Mouse (Mus musculus): ENCODE measurements around the gene Fto. TPM values are rescaled to one million over a fixed set of nuclear protein-coding genes. Genes with fewer than 3 reads are reported as not detected.

Gene Fto
- total and polyA plus RNA-seq, 2 experiments from 2014 or later, result 41.1 to 50.6 TPM

DNA sequence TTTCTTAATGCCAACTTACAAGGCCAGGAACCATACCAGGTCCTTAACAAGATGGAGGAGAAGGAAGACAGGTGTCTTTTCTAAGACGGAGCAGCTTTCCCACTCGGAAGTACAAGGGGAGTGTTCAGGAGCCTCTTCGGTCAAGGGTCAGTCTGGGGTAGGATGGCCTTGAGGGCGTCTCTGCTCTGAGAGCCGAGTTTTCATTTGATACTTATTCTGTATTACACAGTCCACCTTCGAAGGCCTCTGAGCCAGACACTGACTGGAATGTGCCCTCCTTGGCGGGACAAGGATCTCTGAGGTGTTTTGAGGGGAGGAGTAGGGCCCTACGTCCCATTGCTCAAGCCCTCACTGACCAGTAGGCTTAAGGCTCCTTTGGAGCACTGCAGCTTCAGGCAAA, 292.6 kb downstream of the Fto start:
- TF ChIP-seq CTCF (IDR thresholded peaks at IDR 0.05; ENCODE audit: low read depth), result no peak
- TF ChIP-seq EP300 (IDR thresholded peaks at IDR 0.05; ENCODE audit: low read depth), result no peak
- no peak overlapping the region for H3K4me3 ChIP-seq (ENCODE audit: low read depth, low read length)

GRCm38 (mm10) chr8:91607091-91607490, 293.8 kb downstream of the Fto start:
- DNase-seq (ENCODE audit: low spot score), result no peak
- H3K4me3 ChIP-seq (ENCODE audit: low read depth, low read length), result no peak overlapping the region
- no peak for TF ChIP-seq CTCF (IDR thresholded peaks at IDR 0.05; ENCODE audit: low read depth)
- TF ChIP-seq EP300 (IDR thresholded peaks at IDR 0.05; ENCODE audit: low read depth), result no peak
- no peaks in the 10 kb centered on the region for H3K36me3 ChIP-seq (replicated peaks; ENCODE audit: control insufficient read depth, insufficient read depth, low read length)
- no peak for ATAC-seq (ENCODE audit: insufficient read depth, low read depth)
- H3K4me2 ChIP-seq (ENCODE audit: low read depth, low read length), result no peak overlapping the region
- no peak overlapping the region for H3K9ac ChIP-seq (replicated peaks; ENCODE audit: low read depth, low read length)
- no peaks in the 10 kb centered on the region for H3K9me3 ChIP-seq (replicated peaks; ENCODE audit: control insufficient read depth, low read length)
- no peak overlapping the region for H3K27ac ChIP-seq (ENCODE audit: low read depth)
- H3K27me3 ChIP-seq (ENCODE audit: control insufficient read depth, insufficient read depth, low read length), result no peaks in the 10 kb centered on the region
- peaks cover 6% of the 10 kb centered on the region for H3K4me1 ChIP-seq (ENCODE audit: control insufficient read depth, insufficient read depth)
- 54% methylated on average over 5 of the region's 5 CpGs for WGBS

More for the DNA sequence above, 292.6 kb downstream of the Fto start:
- H3K9me3 ChIP-seq (replicated peaks; ENCODE audit: control insufficient read depth, low read length), result no peaks in the 10 kb centered on the region
- H3K36me3 ChIP-seq (replicated peaks; ENCODE audit: control insufficient read depth, insufficient read depth, low read length), result no peaks in the 10 kb centered on the region
- peaks cover 2% of the 10 kb centered on the region for H3K4me1 ChIP-seq (ENCODE audit: control insufficient read depth, insufficient read depth)
- H3K9ac ChIP-seq (replicated peaks; ENCODE audit: low read depth, low read length), result no peak overlapping the region
- 81% methylated on average over 8 of the region's 8 CpGs for WGBS
- H3K27me3 ChIP-seq (ENCODE audit: control insufficient read depth, insufficient read depth, low read length), result no peaks in the 10 kb centered on the region
- H3K4me2 ChIP-seq (ENCODE audit: low read depth, low read length), result no peak overlapping the region
- DNase-seq (ENCODE audit: low spot score), result no peak
- ATAC-seq (ENCODE audit: insufficient read depth, low read depth), result no peak
- no peak overlapping the region for H3K27ac ChIP-seq (ENCODE audit: low read depth)

DNA sequence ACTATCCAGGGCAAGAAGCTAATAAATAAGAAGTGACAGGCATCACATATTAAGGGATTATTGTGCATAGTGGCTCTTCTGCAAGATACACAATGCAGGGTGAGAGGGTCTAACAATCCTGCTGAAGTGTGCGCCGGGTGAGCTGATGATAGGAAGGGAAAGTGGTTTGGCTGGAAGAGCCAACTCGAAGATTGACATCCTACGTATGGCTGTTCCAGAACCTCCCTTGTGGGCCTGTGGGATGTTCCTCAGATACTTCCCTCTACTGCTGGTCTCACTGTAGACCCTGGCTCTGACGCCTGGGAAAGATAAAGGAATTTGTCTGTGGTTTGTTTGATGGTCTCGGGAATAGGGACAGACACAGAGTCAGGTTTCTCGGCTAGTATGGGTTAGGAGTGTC, 297.9 kb downstream of the Fto start:
- no peaks in the 10 kb centered on the region for H3K36me3 ChIP-seq (replicated peaks; ENCODE audit: control insufficient read depth, insufficient read depth, low read length)
- no peak for DNase-seq (ENCODE audit: low spot score)
- H3K9ac ChIP-seq (replicated peaks; ENCODE audit: low read depth, low read length), result no peak overlapping the region
- TF ChIP-seq CTCF (IDR thresholded peaks at IDR 0.05; ENCODE audit: low read depth), result no peak
- TF ChIP-seq EP300 (IDR thresholded peaks at IDR 0.05; ENCODE audit: low read depth), result no peak
- H3K4me2 ChIP-seq (ENCODE audit: low read depth, low read length), result no peak overlapping the region
- no peak overlapping the region for H3K27ac ChIP-seq (ENCODE audit: low read depth)
- no peaks in the 10 kb centered on the region for H3K27me3 ChIP-seq (ENCODE audit: control insufficient read depth, insufficient read depth, low read length)
- H3K4me1 ChIP-seq (ENCODE audit: control insufficient read depth, insufficient read depth), result peaks cover 6% of the 10 kb centered on the region
- H3K4me3 ChIP-seq (ENCODE audit: low read depth, low read length), result no peak overlapping the region
- 49% methylated on average over 7 of the region's 7 CpGs for WGBS
- no peak for ATAC-seq (ENCODE audit: insufficient read depth, low read depth)
- no peaks in the 10 kb centered on the region for H3K9me3 ChIP-seq (replicated peaks; ENCODE audit: control insufficient read depth, low read length)

DNA sequence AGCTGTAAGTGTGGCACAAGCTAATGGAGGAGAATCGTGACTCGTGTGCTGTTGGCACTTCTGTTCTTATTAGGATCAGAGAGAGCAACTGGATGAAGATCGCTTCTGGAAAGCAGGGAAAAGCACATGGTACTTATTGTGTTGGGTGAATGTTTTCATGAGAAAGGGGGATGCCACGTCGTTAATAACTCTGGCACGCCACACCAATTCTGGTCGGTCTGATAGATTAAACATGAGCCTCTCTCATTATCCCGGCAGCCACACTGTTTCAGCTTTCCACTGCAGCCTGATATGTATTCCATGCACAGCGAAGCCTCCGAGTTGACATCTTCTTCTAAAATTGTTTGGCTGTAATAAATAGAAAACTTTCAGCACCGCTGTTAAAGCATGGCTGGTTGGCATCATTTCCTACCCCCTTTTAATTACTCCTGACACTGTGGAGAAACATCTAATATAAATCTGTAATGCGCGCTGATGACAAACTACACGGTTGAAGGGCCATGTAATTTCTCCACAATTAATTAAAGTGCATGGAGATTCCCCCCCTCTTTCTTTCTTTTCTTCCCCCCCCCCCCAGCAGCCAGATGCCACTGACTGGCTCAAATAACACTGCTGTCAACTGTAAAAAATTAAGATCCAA, 298.5 kb downstream of the Fto start:
- no peaks in the 10 kb centered on the region for H3K36me3 ChIP-seq (replicated peaks; ENCODE audit: control insufficient read depth, insufficient read depth, low read length)
- WGBS, result 85% methylated on average over 14 of the region's 14 CpGs
- H3K4me3 ChIP-seq (ENCODE audit: low read depth, low read length), result no peak overlapping the region
- H3K27me3 ChIP-seq (ENCODE audit: control insufficient read depth, insufficient read depth, low read length), result no peaks in the 10 kb centered on the region
- no peak overlapping the region for H3K9ac ChIP-seq (replicated peaks; ENCODE audit: low read depth, low read length)
- no peaks in the 10 kb centered on the region for H3K9me3 ChIP-seq (replicated peaks; ENCODE audit: control insufficient read depth, low read length)
- peaks cover 6% of the 10 kb centered on the region for H3K4me1 ChIP-seq (ENCODE audit: control insufficient read depth, insufficient read depth)
- no peak overlapping the region for H3K4me2 ChIP-seq (ENCODE audit: low read depth, low read length)
- no peak for DNase-seq (ENCODE audit: low spot score)
- H3K27ac ChIP-seq (ENCODE audit: low read depth), result no peak overlapping the region
- ATAC-seq (ENCODE audit: insufficient read depth, low read depth), result no peak
- TF ChIP-seq CTCF (IDR thresholded peaks at IDR 0.05; ENCODE audit: low read depth) (no peak), EP300 (IDR thresholded peaks at IDR 0.05; ENCODE audit: low read depth) (no peak)

DNA sequence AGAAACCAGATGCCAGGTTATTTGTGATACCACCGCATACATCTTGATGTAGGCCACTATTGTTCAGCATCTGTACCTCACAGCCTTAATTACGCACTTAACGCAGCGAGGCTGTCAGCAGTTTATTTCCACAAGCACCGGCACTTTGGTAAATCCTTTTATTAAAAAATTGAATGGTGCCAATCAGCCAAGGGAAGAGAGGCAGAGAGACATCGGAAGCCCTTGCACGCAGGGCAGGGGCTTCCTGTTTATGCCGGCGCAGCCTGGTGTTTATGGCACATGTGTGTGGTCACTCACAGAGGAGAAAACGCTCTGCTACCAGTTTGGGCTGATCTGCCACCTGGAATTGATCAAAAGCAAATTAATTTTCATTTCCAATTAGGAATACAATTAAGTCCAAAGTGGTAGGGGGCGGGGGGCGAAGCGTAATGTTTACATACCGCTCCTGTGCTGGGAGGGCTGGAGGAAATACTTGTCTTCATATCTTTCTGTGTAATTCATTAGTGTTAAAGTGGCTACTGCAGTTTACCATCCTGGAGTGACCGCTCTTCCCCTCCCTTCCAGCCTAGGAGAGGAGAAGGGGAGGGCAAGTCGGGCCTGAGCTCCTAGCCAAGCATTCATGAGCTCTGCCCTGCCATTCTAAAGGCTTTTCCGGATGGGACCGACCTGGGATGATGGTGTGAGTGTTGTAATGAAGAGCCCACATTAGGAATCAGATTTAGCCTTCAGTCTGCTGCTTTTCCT, 299.2 kb downstream of the Fto start:
- no peak for DNase-seq (ENCODE audit: low spot score)
- H3K4me3 ChIP-seq (ENCODE audit: low read depth, low read length), result no peak overlapping the region
- H3K36me3 ChIP-seq (replicated peaks; ENCODE audit: control insufficient read depth, insufficient read depth, low read length), result no peaks in the 10 kb centered on the region
- 77% methylated on average over 18 of the region's 18 CpGs for WGBS
- no peak for TF ChIP-seq CTCF (IDR thresholded peaks at IDR 0.05; ENCODE audit: low read depth)
- TF ChIP-seq EP300 (IDR thresholded peaks at IDR 0.05; ENCODE audit: low read depth), result no peak
- no peak overlapping the region for H3K9ac ChIP-seq (replicated peaks; ENCODE audit: low read depth, low read length)
- ATAC-seq (ENCODE audit: insufficient read depth, low read depth), result no peak
- no peaks in the 10 kb centered on the region for H3K9me3 ChIP-seq (replicated peaks; ENCODE audit: control insufficient read depth, low read length)
- H3K4me1 ChIP-seq (ENCODE audit: control insufficient read depth, insufficient read depth), result peaks cover 6% of the 10 kb centered on the region
- no peak overlapping the region for H3K4me2 ChIP-seq (ENCODE audit: low read depth, low read length)
- no peaks in the 10 kb centered on the region for H3K27me3 ChIP-seq (ENCODE audit: control insufficient read depth, insufficient read depth, low read length)
- no peak overlapping the region for H3K27ac ChIP-seq (ENCODE audit: low read depth)
